Mouse (Mus musculus): Measurements from ENCODE around the gene Pltp. TPM values are rescaled to one million over a fixed set of nuclear protein-coding genes. Genes with fewer than 3 reads are reported as not detected.

The Pltp gene
- polyA plus RNA-seq, 2 experiments = 7.6 to 8.4 TPM

- no peak overlapping the region for H3K4me2 ChIP-seq (ENCODE audit: low read depth)
- ATAC-seq (ENCODE audit: insufficient read depth) (no peak), DNase-seq (ENCODE audit: low read depth in 3 of 3, low spot score in 3 of 3) (no peak)
- peaks cover 84% of the 10 kb centered on the region for H3K36me3 ChIP-seq (replicated peaks; ENCODE audit: control insufficient read depth, insufficient read depth, low read depth)
- H3K4me1 ChIP-seq (replicated peaks; ENCODE audit: control insufficient read depth in 2 of 2, insufficient read depth in 2 of 2, low read length in 1 of 2) = no peaks in the 10 kb centered on the region
- H3K27me3 ChIP-seq (ENCODE audit: control insufficient read depth, insufficient read depth, low read length) = no peaks in the 10 kb centered on the region
- H3K9me3 ChIP-seq (ENCODE audit: control insufficient read depth, low read length) = no peaks in the 10 kb centered on the region
- no peak overlapping the region for H3K9ac ChIP-seq (replicated peaks)
- H3K27ac ChIP-seq = no peak overlapping the region
- no peak overlapping the region for H3K4me3 ChIP-seq (ENCODE audit: insufficient read depth in 1 of 2, low read depth in 2 of 2, low read length in 2 of 2)
- WGBS (ENCODE audit: insufficient replicate concordance) = 84% methylated on average over 2 of the region's 2 CpGs
- no peak for TF ChIP-seq EP300 (IDR thresholded peaks at IDR 0.05; ENCODE audit: low read depth)
- TF ChIP-seq CTCF (IDR thresholded peaks at IDR 0.05; ENCODE audit: low read depth) = no peak
Measured at GRCm38 (mm10) chr2:164889960-164890359, 32.4 kb upstream of the Pltp start.

- H3K27ac ChIP-seq = no peak overlapping the region
- no peak overlapping the region for H3K9ac ChIP-seq (replicated peaks)
- H3K27me3 ChIP-seq (ENCODE audit: control insufficient read depth, insufficient read depth, low read length) = no peaks in the 10 kb centered on the region
- no peak overlapping the region for H3K4me2 ChIP-seq (ENCODE audit: low read depth)
- WGBS (ENCODE audit: insufficient replicate concordance) = 81% methylated on average over 12 of the region's 12 CpGs
- H3K36me3 ChIP-seq (replicated peaks; ENCODE audit: control insufficient read depth, insufficient read depth, low read depth) = peaks cover 78% of the 10 kb centered on the region
- no peaks in the 10 kb centered on the region for H3K4me1 ChIP-seq (replicated peaks; ENCODE audit: control insufficient read depth in 2 of 2, insufficient read depth in 2 of 2, low read length in 1 of 2)
- no peak; the same call in 1 of the 2 replicates for ATAC-seq (ENCODE audit: insufficient read depth)
- DNase-seq (ENCODE audit: low read depth in 3 of 3, low spot score in 3 of 3) = no peak
- no peak overlapping the region for H3K4me3 ChIP-seq (ENCODE audit: insufficient read depth in 1 of 2, low read depth in 2 of 2, low read length in 2 of 2)
- H3K9me3 ChIP-seq (ENCODE audit: control insufficient read depth, low read length) = no peaks in the 10 kb centered on the region
- TF ChIP-seq EP300 (IDR thresholded peaks at IDR 0.05; ENCODE audit: low read depth) = no peak
- TF ChIP-seq CTCF (IDR thresholded peaks at IDR 0.05; ENCODE audit: low read depth) = no peak
Measured at GRCm38 (mm10) chr2:164888996-164889395, 31.5 kb upstream of the Pltp start.

GRCm38 (mm10) chr2:164886617-164887016 lies 29.1 kb upstream of the Pltp start:
- 91% methylated on average over 10 of the region's 10 CpGs for WGBS (ENCODE audit: insufficient replicate concordance)
- no peaks in the 10 kb centered on the region for H3K4me1 ChIP-seq (replicated peaks; ENCODE audit: control insufficient read depth in 2 of 2, insufficient read depth in 2 of 2, low read length in 1 of 2)
- H3K9me3 ChIP-seq (ENCODE audit: control insufficient read depth, low read length) = no peaks in the 10 kb centered on the region
- no peak overlapping the region for H3K9ac ChIP-seq (replicated peaks)
- no peak overlapping the region for H3K4me3 ChIP-seq (ENCODE audit: insufficient read depth in 1 of 2, low read depth in 2 of 2, low read length in 2 of 2)
- ATAC-seq (ENCODE audit: insufficient read depth) (no peak), DNase-seq (ENCODE audit: low read depth in 3 of 3, low spot score in 3 of 3) (no peak)
- no peak overlapping the region for H3K27ac ChIP-seq
- no peak overlapping the region for H3K4me2 ChIP-seq (ENCODE audit: low read depth)
- H3K27me3 ChIP-seq (ENCODE audit: control insufficient read depth, insufficient read depth, low read length) = no peaks in the 10 kb centered on the region
- TF ChIP-seq CTCF (IDR thresholded peaks at IDR 0.05; ENCODE audit: low read depth) (no peak), EP300 (IDR thresholded peaks at IDR 0.05; ENCODE audit: low read depth) (no peak)
- peaks cover 67% of the 10 kb centered on the region for H3K36me3 ChIP-seq (replicated peaks; ENCODE audit: control insufficient read depth, insufficient read depth, low read depth)

GRCm38 (mm10) chr2:164885788-164886187 lies 28.3 kb upstream of the Pltp start:
- Histone ChIP-seq H3K27ac (no peak overlapping the region), H3K27me3 (ENCODE audit: control insufficient read depth, insufficient read depth, low read length) (no peaks in the 10 kb centered on the region), H3K4me2 (ENCODE audit: low read depth) (no peak overlapping the region), H3K4me1 (replicated peaks; ENCODE audit: control insufficient read depth in 2 of 2, insufficient read depth in 2 of 2, low read length in 1 of 2) (peaks cover under 1 to 4% of the 10 kb centered on the region in 2 experiments), H3K36me3 (replicated peaks; ENCODE audit: control insufficient read depth, insufficient read depth, low read depth) (peaks cover 59% of the 10 kb centered on the region), H3K9me3 (ENCODE audit: control insufficient read depth, low read length) (no peaks in the 10 kb centered on the region), H3K4me3 (ENCODE audit: insufficient read depth in 1 of 2, low read depth in 2 of 2, low read length in 2 of 2) (no peak overlapping the region), H3K9ac (replicated peaks) (no peak overlapping the region)
- 85% methylated on average over 7 of the region's 7 CpGs for WGBS (ENCODE audit: insufficient replicate concordance)
- TF ChIP-seq CTCF (IDR thresholded peaks at IDR 0.05; ENCODE audit: low read depth) = no peak
- TF ChIP-seq EP300 (IDR thresholded peaks at IDR 0.05; ENCODE audit: low read depth) = no peak
- no peak for ATAC-seq (ENCODE audit: insufficient read depth)
- no peak for DNase-seq (ENCODE audit: low read depth in 3 of 3, low spot score in 3 of 3)

- H3K27ac ChIP-seq = no peak overlapping the region
- ATAC-seq (ENCODE audit: insufficient read depth) (no peak), DNase-seq (ENCODE audit: low read depth in 3 of 3, low spot score in 3 of 3) (no peak)
- whole genome bisulfite sequencing (ENCODE audit: insufficient replicate concordance) = 84% methylated on average over 9 of the region's 9 CpGs
- no peaks in the 10 kb centered on the region for H3K27me3 ChIP-seq (ENCODE audit: control insufficient read depth, insufficient read depth, low read length)
- no peak overlapping the region for H3K4me3 ChIP-seq (ENCODE audit: insufficient read depth in 1 of 2, low read depth in 2 of 2, low read length in 2 of 2)
- no peak overlapping the region for H3K9ac ChIP-seq (replicated peaks)
- H3K9me3 ChIP-seq (ENCODE audit: control insufficient read depth, low read length) = no peaks in the 10 kb centered on the region
- peaks cover 8 to 13% of the 10 kb centered on the region in 2 experiments for H3K4me1 ChIP-seq (replicated peaks; ENCODE audit: control insufficient read depth in 2 of 2, insufficient read depth in 2 of 2, low read length in 1 of 2)
- peaks cover 37% of the 10 kb centered on the region for H3K36me3 ChIP-seq (replicated peaks; ENCODE audit: control insufficient read depth, insufficient read depth, low read depth)
- no peak overlapping the region for H3K4me2 ChIP-seq (ENCODE audit: low read depth)
- no peak for TF ChIP-seq CTCF (IDR thresholded peaks at IDR 0.05; ENCODE audit: low read depth)
- no peak for TF ChIP-seq EP300 (IDR thresholded peaks at IDR 0.05; ENCODE audit: low read depth)
Measured at GRCm38 (mm10) chr2:164882619-164883018, 25.1 kb upstream of the Pltp start.

Measured in liver, embryonic 14.5 days (tissue).